Mouse (Mus musculus) stomach, embryonic 14.5 days (tissue): ENCODE results near the gene Timeless. TPM values are rescaled to one million over a fixed set of nuclear protein-coding genes. Genes with fewer than 3 reads are reported as not detected.
"Not testable (repeated sequence)": the region's sequence is repeated elsewhere in the genome, so short reads cannot be mapped to it uniquely, and the experiment has no call there.

ENCODE experiments used
- ATAC-seq: fragments of 200-750 bp; cut with Nextera tagmentation; 2 replicates; pipeline ENCODE4 v1.8.0; 2017; ENCODE audit warnings: low read depth, moderate TSS enrichment; ENCODE audit not compliant: insufficient number of reproducible peaks, insufficient read depth, low FRiP score
- H3K27ac ChIP-seq: fragments of 300-500 bp; sonication (generic); 2 replicates; pipeline ENCODE4 v1.5.1; 2014; ENCODE audit warnings: mild to moderate bottlenecking, low read length, moderate library complexity, mixed read lengths
- H3K27me3 ChIP-seq: fragments of 300-500 bp; sonication (generic); 2 replicates; pipeline ENCODE4 v1.6.1; 2014; ENCODE audit warnings: low read length, control low read depth, mixed read lengths; ENCODE audit not compliant: control insufficient read depth, insufficient read depth
- H3K36me3 ChIP-seq: fragments of 300-500 bp; sonication (generic); 2 replicates; pipeline ENCODE4 v1.6.1; 2014; ENCODE audit warnings: mild to moderate bottlenecking, control low read depth, low read length, moderate library complexity, mixed read lengths; ENCODE audit not compliant: control insufficient read depth, insufficient read depth
- H3K4me1 ChIP-seq: fragments of 300-500 bp; sonication (generic); 2 replicates; pipeline ENCODE4 v1.6.1; 2014; ENCODE audit warnings: low read length, control low read depth, mixed read lengths; ENCODE audit not compliant: control insufficient read depth, insufficient read depth
- H3K4me2 ChIP-seq: fragments of 300-500 bp; sonication (generic); replicated peaks from 2 replicates; pipeline ENCODE4 v1.6.1; 2014; ENCODE audit warnings: low read depth, low read length, control low read depth
- H3K4me3 ChIP-seq: fragments of 300-500 bp; sonication (generic); 2 replicates; pipeline ENCODE4 v1.5.1; 2014; ENCODE audit warnings: low read depth, low read length, control low read depth
- H3K9ac ChIP-seq: fragments of 300-500 bp; sonication (generic); replicated peaks from 2 replicates; pipeline ENCODE4 v1.6.1; 2014; ENCODE audit warnings: low read depth, mild to moderate bottlenecking, control low read depth, low read length, moderate library complexity, mixed read lengths
- H3K9me3 ChIP-seq: fragments of 300-500 bp; sonication (generic); 2 replicates; pipeline ENCODE4 v1.6.1; 2016; ENCODE audit warnings: low read depth, low read length, control low read depth; ENCODE audit not compliant: control insufficient read depth
- WGBS: fragments of 180-500 bp; shearing (Covaris S2); extraction: QIAGEN DNeasy Blood & Tissue Kit; methylation state at CpG from one replicate; pipeline ENCODE4 v1.1.7; 2014; 5-methylcytosine and 5-hydroxymethylcytosine counted together
- polyA plus RNA-seq: library from polyadenylated mRNA; unstranded; fragments of >200 nt; fragmentation: Nextera tagmentation; extraction: Ambion mirVana; gene quantifications from 2 replicates; pipeline ENCODE4 v1.2.1, GENCODE M21; 2014

Timeless gene
- polyA plus RNA-seq, 1 experiment from 2014 or later: 47.2 TPM

GRCm38 (mm10) chr10:128281682-128282081 lies 49.8 kb downstream of the Timeless start:
- Histone ChIP-seq H3K4me1 (no peaks in the 10 kb centered on the region), H3K4me3 (no peak overlapping the region), H3K27ac (no peak overlapping the region), H3K9ac (no peak overlapping the region), H3K9me3 (no peaks in the 10 kb centered on the region), H3K36me3 (peaks cover 24% of the 10 kb centered on the region), H3K27me3 (no peaks in the 10 kb centered on the region), H3K4me2 (no peak overlapping the region)
- ATAC-seq: no peak
- WGBS: 89% methylated on average over 14 of the region's 14 CpGs

- H3K27ac ChIP-seq: no peak overlapping the region
- peaks cover 23% of the 10 kb centered on the region for H3K36me3 ChIP-seq
- 86% methylated on average over 20 of the region's 20 CpGs for WGBS
- H3K4me1 ChIP-seq: no peaks in the 10 kb centered on the region
- no peaks in the 10 kb centered on the region for H3K9me3 ChIP-seq
- no peak overlapping the region for H3K4me3 ChIP-seq
- no peak overlapping the region for H3K4me2 ChIP-seq
- H3K9ac ChIP-seq: no peak overlapping the region
- no peaks in the 10 kb centered on the region for H3K27me3 ChIP-seq
- no peak for ATAC-seq
These were observed 51.1 kb downstream of the Timeless start for GRCm38 (mm10) chr10:128282886-128283450.

- H3K9ac ChIP-seq: no peak overlapping the region
- H3K27ac ChIP-seq: no peak overlapping the region
- H3K4me1 ChIP-seq: no peaks in the 10 kb centered on the region
- H3K9me3 ChIP-seq: no peaks in the 10 kb centered on the region
- WGBS: 62% methylated on average over 31 of the region's 31 CpGs
- no peak overlapping the region for H3K4me2 ChIP-seq
- no peak overlapping the region for H3K4me3 ChIP-seq
- ATAC-seq: no peak
- H3K36me3 ChIP-seq: peaks cover 23% of the 10 kb centered on the region
- no peaks in the 10 kb centered on the region for H3K27me3 ChIP-seq
These were observed 52.0 kb downstream of the Timeless start for GRCm38 (mm10) chr10:128283604-128284579.

GRCm38 (mm10) chr10:128290594-128290993 lies 58.7 kb downstream of the Timeless start:
- H3K36me3 ChIP-seq: peaks cover 13% of the 10 kb centered on the region
- WGBS: 60% methylated on average over 1 of the region's 1 CpGs
- H3K9me3 ChIP-seq, ATAC-seq, H3K4me2 ChIP-seq, H3K4me1 ChIP-seq, H3K9ac ChIP-seq, H3K27ac ChIP-seq, H3K27me3 ChIP-seq, H3K4me3 ChIP-seq: not testable (repeated sequence)

- Histone ChIP-seq H3K4me1 (peaks cover 9% of the 10 kb centered on the region; the same call in 1 of the 2 replicates), H3K27me3 (no peaks in the 10 kb centered on the region), H3K36me3 (peaks cover 11% of the 10 kb centered on the region), H3K9me3 (no peaks in the 10 kb centered on the region), H3K9ac (no peak overlapping the region), H3K4me3 (no peak overlapping the region), H3K27ac (no peak overlapping the region), H3K4me2 (no peak overlapping the region)
- ATAC-seq: no peak
- 68% methylated on average over 13 of the region's 13 CpGs for WGBS
These were observed 64.7 kb downstream of the Timeless start for GRCm38 (mm10) chr10:128296370-128297090.

- no peak overlapping the region for H3K4me3 ChIP-seq
- no peak overlapping the region for H3K9ac ChIP-seq
- WGBS: 62% methylated on average over 4 of the region's 4 CpGs
- ATAC-seq: no peak
- H3K27me3 ChIP-seq: no peaks in the 10 kb centered on the region
- H3K4me2 ChIP-seq: no peak overlapping the region
- no peak overlapping the region for H3K27ac ChIP-seq
- H3K36me3 ChIP-seq: peaks cover 4% of the 10 kb centered on the region; the same call in 1 of the 2 replicates
- peaks cover 9% of the 10 kb centered on the region; the same call in 1 of the 2 replicates for H3K4me1 ChIP-seq
- no peaks in the 10 kb centered on the region for H3K9me3 ChIP-seq
These were observed 65.4 kb downstream of the Timeless start for GRCm38 (mm10) chr10:128297221-128297620.

GRCm38 (mm10) chr10:128297622-128298021 lies 65.8 kb downstream of the Timeless start:
- Histone ChIP-seq H3K4me2 (no peak overlapping the region), H3K27ac (no peak overlapping the region)
- ATAC-seq: peak; percentile 50; the same call in 1 of the 2 replicates

GRCm38 (mm10) chr10:128298243-128298642 lies 66.4 kb downstream of the Timeless start:
- H3K27me3 ChIP-seq: no peaks in the 10 kb centered on the region
- H3K36me3 ChIP-seq: no peaks in the 10 kb centered on the region
- 70% methylated on average over 6 of the region's 6 CpGs for WGBS
- no peak overlapping the region for H3K4me3 ChIP-seq
- H3K4me2 ChIP-seq: no peak overlapping the region
- no peak for ATAC-seq
- H3K27ac ChIP-seq: no peak overlapping the region
- H3K9ac ChIP-seq: no peak overlapping the region
- H3K9me3 ChIP-seq: no peaks in the 10 kb centered on the region
- H3K4me1 ChIP-seq: peaks cover 12% of the 10 kb centered on the region; the same call in 1 of the 2 replicates

More at GRCm38 (mm10) chr10:128297622-128298021, 65.8 kb downstream of the Timeless start:
- Histone ChIP-seq H3K27me3 (no peaks in the 10 kb centered on the region), H3K9me3 (no peaks in the 10 kb centered on the region), H3K36me3 (no peaks in the 10 kb centered on the region), H3K9ac (no peak overlapping the region), H3K4me1 (peaks cover 12% of the 10 kb centered on the region; the same call in 1 of the 2 replicates), H3K4me3 (no peak overlapping the region)
- WGBS: 53% methylated on average over 11 of the region's 11 CpGs
